Comparison of ENCODE assay signal across 8 mouse cellular contexts in the genomic region with DNA sequence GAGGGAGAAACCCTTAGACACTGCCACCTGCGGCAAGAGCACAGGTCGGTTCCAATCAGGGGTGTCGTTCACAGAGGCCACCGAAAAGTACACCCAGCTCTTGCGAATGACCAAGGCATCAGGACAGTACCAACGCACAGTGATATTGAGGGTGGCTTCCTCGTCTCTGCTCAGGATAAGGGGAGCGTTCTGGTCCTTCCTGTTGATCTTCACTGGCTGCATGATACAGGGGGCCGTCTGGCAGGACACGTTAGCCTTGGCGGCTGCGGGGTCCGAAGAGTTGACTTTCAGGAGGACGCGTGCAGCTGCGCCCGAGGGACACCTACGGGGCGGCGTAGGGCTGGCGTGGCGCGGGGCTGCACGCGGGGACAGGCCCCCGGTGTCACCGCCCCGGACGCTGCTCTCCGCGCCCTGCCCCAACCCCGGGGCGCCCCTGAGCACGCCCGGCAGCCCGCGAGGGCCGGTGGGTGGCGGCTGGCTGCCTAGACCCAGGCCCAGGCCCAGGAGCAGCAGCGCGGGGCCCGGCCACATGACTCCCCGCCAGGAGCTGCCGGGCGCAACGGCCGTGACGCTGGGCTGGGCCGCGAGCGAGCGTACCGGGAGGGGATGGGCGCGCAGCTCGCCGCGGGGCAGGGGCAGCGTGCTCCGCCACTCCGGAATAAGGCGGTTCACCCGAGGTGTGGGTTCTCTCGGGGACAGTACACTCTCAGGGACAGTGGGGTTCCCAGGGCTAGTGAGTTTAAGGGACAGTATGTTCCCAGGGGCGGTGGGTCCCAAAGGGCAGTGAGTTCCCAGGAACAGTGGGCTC. TPM values are rescaled to one million over a fixed set of nuclear protein-coding genes. Genes with fewer than 3 reads are reported as not detected.
DNase-seq lines count a peak whose midpoint lies in the region; ATAC-seq and TF ChIP-seq lines count a peak whose summit lies in the region.

A gene (minus strand): TSS at position 532 of the 808 bp plus-strand sequence.

- TF ChIP-seq CTCF in lung, adult 2 months (IDR thresholded peaks at IDR 0.05; ENCODE audit: insufficient read depth, low read length), result no peak
- TF ChIP-seq CTCF in embryonic fibroblast, embryonic 13.5 days (IDR thresholded peaks at IDR 0.05; ENCODE audit: borderline replicate concordance, insufficient read depth, low read length), result no peak

- H3K27ac ChIP-seq in brown adipose tissue, adult 24 weeks (replicated peaks; ENCODE audit: low read depth, low read length), result no peak within 1 kb of the TSS
- H3K27ac ChIP-seq in embryonic fibroblast, embryonic 13.5 days (ENCODE audit: insufficient read depth, low read length), result no peak within 1 kb of the TSS
- no peak within 1 kb of the TSS for H3K27ac ChIP-seq in limb, embryonic 13.5 days

- H3K36me3 ChIP-seq in limb, embryonic 13.5 days, result no peaks in the 10 kb centered on the region

- peak within 1 kb of the TSS; percentile 84 for H3K9ac ChIP-seq in limb, embryonic 13.5 days

- H3K27me3 ChIP-seq in limb, embryonic 13.5 days, result peaks cover 16% of the 10 kb centered on the region

- WGBS in lung, adult 2 months, result 2% methylated on average over 65 of the region's 65 CpGs
- under 1% methylated on average over 65 of the region's 65 CpGs for WGBS in limb, embryonic 13.5 days

- H3K4me1 ChIP-seq in lung, adult 2 months (ENCODE audit: control insufficient read depth, insufficient read depth, low read length), result no peaks in the 10 kb centered on the region
- no peaks in the 10 kb centered on the region for H3K4me1 ChIP-seq in brown adipose tissue, adult 24 weeks (ENCODE audit: control insufficient read depth, insufficient read depth, insufficient read length, low read length)
- H3K4me1 ChIP-seq in embryonic fibroblast, embryonic 13.5 days (ENCODE audit: control insufficient read depth, insufficient read depth, low read length), result no peaks in the 10 kb centered on the region
- no peaks in the 10 kb centered on the region for H3K4me1 ChIP-seq in limb, embryonic 13.5 days

- ATAC-seq in limb, embryonic 13.5 days (ENCODE audit: low FRiP score, low read depth), result peak; percentile 81
- ATAC-seq in inflammation-experienced regulatory T-cells, adult 6 months, result no peak

- peak; percentile 54 for DNase-seq in lung, adult 2 months
- no peak for DNase-seq in lung, postnatal 36 days
- DNase-seq in heart, postnatal 4 days, result peak; percentile 68
- peak; percentile 28 for DNase-seq in naive thymus-derived CD4-positive, alpha-beta T cell, adult 2 months (ENCODE audit: low read depth)

- H3K9me3 ChIP-seq in limb, embryonic 13.5 days, result peaks cover 28% of the 10 kb centered on the region

- H3K4me3 ChIP-seq in lung, adult 2 months (replicated peaks; ENCODE audit: extremely low read depth, low read depth, low read length), result peak within 1 kb of the TSS; percentile 29
- H3K4me3 ChIP-seq in brown adipose tissue, adult 24 weeks (ENCODE audit: insufficient read depth, low read depth, low read length), result peak within 1 kb of the TSS; percentile 51
- peak within 1 kb of the TSS; percentile 19; the same call in 1 of the 2 replicates for H3K4me3 ChIP-seq in embryonic fibroblast, embryonic 13.5 days (ENCODE audit: insufficient read depth, low read length)
- peak within 1 kb of the TSS; percentile 58 for H3K4me3 ChIP-seq in limb, embryonic 13.5 days

- H3K4me2 ChIP-seq in limb, embryonic 13.5 days (replicated peaks), result peak within 1 kb of the TSS; percentile 96

- TF ChIP-seq POLR2A in lung, adult 2 months (IDR thresholded peaks at IDR 0.05; ENCODE audit: borderline replicate concordance, extremely low read depth, low read depth, low read length), result no peak
- no peak for TF ChIP-seq POLR2A in embryonic fibroblast, embryonic 13.5 days (IDR thresholded peaks at IDR 0.05; ENCODE audit: low read depth, low read length)

RNA-seq across cellular contexts. Expression of the gene that starts here (rescaled TPM):
- polyA plus RNA-seq in lung, adult 2 months (2012; rRNA removed), result 0.25 and 0.44 TPM in 2 replicates
- 0.28 TPM in 1 of 2 replicates, not detected in the other for polyA plus RNA-seq in brown adipose tissue, adult 24 weeks (2012; ENCODE audit: insufficient read depth, insufficient read length, missing spikeins)
- 0.18 and 0.47 TPM in 2 replicates for polyA plus RNA-seq in embryonic fibroblast, embryonic 13.5 days (2011; ENCODE audit: insufficient read length, low read depth, missing spikeins)
- total RNA-seq in heart, postnatal 4 days (2021), result 1 to 10 TPM; 2.5 to 2.8 TPM
- polyA plus RNA-seq in limb, embryonic 13.5 days (2015; fragmentation: Nextera tagmentation; extraction: Ambion mirVana), result 0.13 and 0.17 TPM in 2 replicates
- not detected for polyA plus RNA-seq in inflammation-experienced regulatory T-cells, adult 6 months (2017; shearing (Covaris generic))

Comparison
In these comparisons a context has a peak if more than half of its experiments do, and no peak if none do; other contexts are left out.
1. Peak in DNase-seq and H3K4me3 ChIP-seq in lung, adult 2 months; RNA of the gene not detected or under 1 TPM.
2. Peak in ATAC-seq, H3K4me3 ChIP-seq, H3K9ac ChIP-seq and H3K4me2 ChIP-seq in limb, embryonic 13.5 days; RNA of the gene not detected or under 1 TPM.